Mouse (Mus musculus) myocyte (in vitro differentiated cells): ENCODE data around the gene Gm21915.

ENCODE experiments used
- CEBPB ChIP-seq: IDR thresholded peaks from 2 replicates; pipeline ENCODE4 v1.6.1; 2011; ENCODE audit warnings: mild to moderate bottlenecking, moderate library complexity; ENCODE audit not compliant: poor library complexity, insufficient read depth, severe bottlenecking
- MAX ChIP-seq: IDR thresholded peaks from one replicate; pipeline ENCODE4 v1.6.1; 2011; ENCODE audit warnings: low read depth, mild to moderate bottlenecking, control low read depth
- MYOD1 ChIP-seq, 3 experiments: IDR thresholded peaks; one replicate each; pipeline ENCODE4 v1.6.1; 2011; ENCODE audit warnings: control low read depth in 2 of 3, low read depth in 2 of 3, mild to moderate bottlenecking in 2 of 3, moderate library complexity in 1 of 3; ENCODE audit not compliant: insufficient read length in 2 of 3, control insufficient read depth in 1 of 3
- MYOG ChIP-seq, 3 experiments: IDR thresholded peaks; one replicate each; pipeline ENCODE4 v1.6.1; 2011; ENCODE audit warnings: control low read depth in 2 of 3, low read depth in 2 of 3, mild to moderate bottlenecking in 2 of 3; ENCODE audit not compliant: insufficient read length in 2 of 3, control insufficient read depth in 1 of 3, insufficient read depth in 1 of 3
- POLR2A ChIP-seq: IDR thresholded peaks from one replicate; pipeline ENCODE4 v1.6.1; 2011; ENCODE audit warnings: low read depth, mild to moderate bottlenecking, control low read depth, moderate library complexity; ENCODE audit not compliant: insufficient read length
- POLR2AphosphoS2 ChIP-seq: IDR thresholded peaks from one replicate; pipeline ENCODE4 v1.6.1; 2011; ENCODE audit warnings: low read depth, control low read depth; ENCODE audit not compliant: insufficient read length
- TCF3 ChIP-seq: IDR thresholded peaks from one replicate; pipeline ENCODE4 v1.6.1; 2011; ENCODE audit warnings: low read depth, control low read depth; ENCODE audit not compliant: insufficient read length
- USF1 ChIP-seq: IDR thresholded peaks from one replicate; pipeline ENCODE4 v1.6.1; 2011; ENCODE audit warnings: low read depth, mild to moderate bottlenecking, control low read depth, moderate library complexity

DNA sequence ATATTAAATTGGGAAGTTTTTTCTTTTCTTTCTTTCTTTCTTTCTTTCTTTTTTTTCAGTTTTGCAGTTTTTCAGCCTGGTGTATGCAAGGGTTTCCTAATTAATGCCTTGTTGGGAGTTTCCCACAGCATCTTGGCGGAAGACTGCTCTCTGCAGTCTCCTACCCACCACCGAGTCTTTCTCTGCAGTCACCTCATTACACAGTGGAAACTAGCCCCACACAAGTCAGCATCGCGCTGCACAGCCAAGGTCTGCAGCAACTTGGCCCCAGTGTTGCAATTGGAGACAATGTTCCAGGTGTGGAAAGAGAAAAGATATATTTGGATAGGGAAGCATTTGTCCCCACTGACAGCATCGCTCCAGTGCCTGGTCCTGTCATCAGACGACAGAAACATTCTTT is 20.4 kb upstream of the Gm21915 start:
- TF ChIP-seq POLR2A (no peak), MAX (no peak), MYOD1 (IDR thresholded peaks at IDR 0.05; ENCODE audit: control insufficient read depth in 1 of 3, insufficient read length in 2 of 3, low read depth in 2 of 3) (no peak), TCF3 (no peak), MYOG (IDR thresholded peaks at IDR 0.05; ENCODE audit: control insufficient read depth in 1 of 3, insufficient read depth in 1 of 3, insufficient read length in 2 of 3, low read depth in 2 of 3) (no peak), POLR2AphosphoS2 (no peak), CEBPB (no peak), USF1 (no peak)
